Mouse (Mus musculus): Measurements from ENCODE around the gene Prkar2a.
A peak's percentile ranks its signal among the peaks of the same experiment; 100 is the strongest.

DNA sequence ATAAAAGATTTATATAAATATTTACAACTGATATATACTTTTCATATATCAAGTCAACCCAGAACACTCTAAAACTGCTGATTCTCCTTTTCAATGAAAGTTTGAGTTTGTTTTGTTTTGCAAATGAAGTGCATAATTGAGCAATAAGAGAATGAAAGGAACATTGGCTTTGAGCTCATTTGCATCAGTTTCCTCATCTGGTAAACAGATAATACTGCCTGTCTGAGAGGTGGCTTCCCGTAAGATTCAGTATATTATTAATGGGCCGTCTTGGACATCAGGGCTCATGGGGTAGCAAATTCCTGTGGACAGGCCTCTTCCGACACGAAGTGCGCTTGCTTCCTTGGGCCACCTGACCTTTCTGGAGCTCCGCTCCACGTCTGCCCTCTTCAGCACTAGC lies 21.7 kb downstream of the Prkar2a start:
- TF ChIP-seq CTCF (conservative IDR thresholded peaks at IDR 0.05; ENCODE audit: low read length) (no peak), POU5F1 (IDR thresholded peaks at IDR 0.05; ENCODE audit: borderline replicate concordance, low read length) (peak; percentile 54; the same call in 1 of the 2 replicates), NANOG (IDR thresholded peaks at IDR 0.05; ENCODE audit: borderline replicate concordance, low read length) (peak; percentile 85)

Data from E14TG2a.4 (cell line).